Mouse (Mus musculus): ENCODE measurements around the gene Eomes.

The Eomes gene

GRCm38 (mm10) chr9:118517619-118518018 is 39.6 kb downstream of the Eomes start:
- no peak for DNase-seq (ENCODE audit: low spot score in 2 of 2)

DNA sequence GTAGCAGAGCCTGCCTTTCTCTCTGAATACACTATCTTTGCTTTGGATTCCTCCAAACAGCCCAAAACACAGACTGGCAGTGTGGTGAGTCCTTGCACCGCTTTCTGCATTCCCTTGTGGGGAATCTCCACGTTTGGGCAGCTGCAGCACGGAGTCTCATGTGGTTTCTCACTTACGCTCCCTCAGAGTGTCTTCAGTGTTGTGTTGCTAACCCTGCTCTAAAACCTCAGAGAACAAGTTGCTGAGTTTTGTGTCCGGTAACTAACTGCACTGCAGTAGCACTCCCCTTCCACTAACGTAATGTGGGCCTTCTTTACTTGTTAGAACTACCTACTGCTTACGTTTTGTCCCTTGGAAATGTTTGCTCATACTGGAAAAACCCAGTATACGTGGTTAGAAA is 41.1 kb downstream of the Eomes start:
- no peak for DNase-seq (ENCODE audit: low spot score in 2 of 2)

DNA sequence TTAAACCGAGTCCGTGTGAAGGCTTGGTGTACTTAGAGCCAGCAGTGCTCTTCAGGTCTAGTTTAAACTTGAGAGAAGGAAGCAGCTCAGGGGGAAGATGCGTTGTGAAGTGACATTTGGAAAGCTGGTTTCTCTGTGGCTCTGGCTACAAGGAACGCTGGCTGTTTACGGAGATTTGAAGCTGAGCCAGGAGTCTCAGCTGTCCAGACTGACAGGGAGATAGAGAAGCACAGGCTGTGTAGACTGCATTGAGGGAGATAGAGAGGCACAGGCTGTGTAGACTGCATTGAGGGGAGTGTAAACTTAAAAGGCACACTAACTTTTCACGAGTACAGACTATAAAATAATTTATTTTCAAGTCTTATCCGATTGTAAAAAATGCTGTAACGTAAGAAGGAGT is 42.0 kb downstream of the Eomes start:
- no peak for DNase-seq (ENCODE audit: low spot score in 2 of 2)

DNA sequence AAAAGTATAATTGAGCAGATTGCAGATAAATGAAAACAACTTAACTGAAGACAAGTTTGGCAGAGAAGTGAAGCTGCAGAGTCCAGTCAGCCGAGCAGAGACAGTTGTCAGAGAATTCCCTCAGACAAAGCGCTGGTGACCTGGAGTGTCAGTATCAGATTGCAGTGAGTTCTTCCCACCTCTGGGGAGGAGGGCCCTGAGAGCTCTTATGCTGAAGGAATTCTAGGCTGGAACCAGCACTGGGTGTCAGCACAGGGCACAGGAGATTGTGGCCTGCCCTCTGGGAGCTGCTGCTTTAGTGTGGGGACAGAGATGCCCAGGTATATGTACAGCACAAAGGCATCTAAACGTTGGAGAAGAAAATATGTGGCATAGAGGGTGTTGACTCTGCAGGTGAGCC is 42.8 kb downstream of the Eomes start:
- no peak for DNase-seq (ENCODE audit: low spot score in 2 of 2)

GRCm38 (mm10) chr9:118521659-118522058 is 43.6 kb downstream of the Eomes start:
- DNase-seq (ENCODE audit: low spot score in 2 of 2), result no peak

DNA sequence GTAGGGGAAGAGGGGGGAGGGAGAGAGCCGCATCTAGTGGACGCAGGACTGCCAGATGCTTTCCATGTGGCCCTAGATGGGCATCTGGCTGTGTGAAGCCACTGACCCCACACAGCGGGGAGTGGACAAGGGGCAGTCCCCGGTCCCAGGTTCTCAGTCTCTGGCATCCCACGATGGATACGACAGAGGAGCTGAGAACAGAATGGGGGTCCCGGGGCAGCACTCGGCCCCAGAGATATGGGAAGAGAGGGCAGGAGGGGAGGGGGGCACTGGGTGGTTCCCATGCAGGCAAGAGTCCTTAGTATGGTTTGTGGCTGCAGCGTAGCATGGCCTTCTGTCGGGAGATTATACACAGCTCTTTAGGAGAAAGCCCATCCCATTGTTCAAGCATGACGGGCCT is 45.7 kb downstream of the Eomes start:
- DNase-seq (ENCODE audit: low spot score in 2 of 2), result no peak

DNA sequence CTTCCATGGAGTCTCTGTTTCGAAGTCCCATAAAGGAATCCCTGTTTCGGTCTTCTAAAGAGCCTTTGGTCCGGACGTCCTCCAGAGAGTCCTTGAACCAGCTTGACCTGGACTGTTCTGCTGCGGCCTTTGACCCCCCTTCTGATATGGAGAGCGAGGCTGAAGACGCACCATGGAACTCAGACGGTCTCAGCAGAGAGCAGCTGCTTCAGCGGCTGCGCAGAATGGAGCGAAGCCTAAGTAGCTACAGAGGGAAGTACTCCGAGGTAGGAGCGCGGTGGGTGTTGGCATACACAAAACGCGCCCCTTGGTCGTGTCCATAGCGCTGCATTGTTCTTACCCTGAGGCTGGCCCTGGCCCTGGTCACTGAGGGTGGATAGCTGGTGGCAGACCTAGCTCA is 49.0 kb downstream of the Eomes start:
- DNase-seq (ENCODE audit: low spot score in 2 of 2), result no peak

DNA sequence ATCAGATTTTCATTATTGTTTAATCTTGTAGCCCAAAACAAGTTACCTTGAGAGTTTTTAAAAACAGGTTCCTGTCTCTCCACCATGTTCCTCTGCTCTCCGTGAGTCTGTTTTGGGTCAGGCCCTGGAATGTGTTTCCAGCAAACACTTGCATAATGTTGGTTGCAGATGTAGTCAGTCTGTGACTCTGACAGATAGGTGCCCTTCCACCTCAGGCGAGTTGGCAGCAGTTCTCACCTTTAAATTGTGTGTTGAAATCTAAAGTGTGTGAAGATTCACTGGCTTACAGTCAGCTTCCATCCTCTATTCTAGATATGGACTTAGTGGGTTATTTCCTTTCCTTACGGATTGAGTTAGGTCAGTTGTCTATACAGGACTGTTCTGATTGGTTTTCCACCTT is 51.8 kb downstream of the Eomes start:
- no peak for DNase-seq (ENCODE audit: low spot score in 2 of 2)

GRCm38 (mm10) chr9:118530679-118531078 is 52.7 kb downstream of the Eomes start:
- DNase-seq (ENCODE audit: low spot score in 2 of 2), result no peak

- no peak for DNase-seq (ENCODE audit: low spot score in 2 of 2)
Measured at GRCm38 (mm10) chr9:118532516-118533205, 54.6 kb downstream of the Eomes start.

Measured in thymus, postnatal 10 days (tissue).